Mouse (Mus musculus): ENCODE measurements around the gene Gpa33. TPM values are rescaled to one million over a fixed set of nuclear protein-coding genes. Genes with fewer than 3 reads are reported as not detected.
A peak's percentile ranks its signal among the peaks of the same experiment; 100 is the strongest.
"Not testable (repeated sequence)": the region's sequence is repeated elsewhere in the genome, so short reads cannot be mapped to it uniquely, and the experiment has no call there.

Gpa33 gene
- total and polyA plus RNA-seq, 3 experiments: not detected

DNA sequence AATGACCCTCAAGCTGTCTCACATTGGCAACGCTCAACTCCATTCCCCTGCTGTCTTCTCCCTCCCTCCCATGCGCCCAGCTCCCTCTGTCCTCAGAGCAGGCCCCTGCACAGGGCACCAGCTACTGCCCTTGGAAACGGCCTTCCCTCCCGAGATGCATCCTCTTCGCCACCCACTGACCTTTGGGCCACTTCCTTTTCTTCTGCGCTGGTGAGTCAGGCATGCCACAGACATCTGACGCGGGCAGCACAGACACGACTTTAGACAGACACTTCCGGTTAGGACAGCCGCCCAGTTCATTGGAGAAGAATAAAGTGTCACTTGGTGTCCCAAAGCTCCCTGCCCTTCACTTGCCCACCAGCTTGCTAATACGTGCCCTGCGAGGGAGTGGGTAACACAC lies 8.1 kb downstream of the Gpa33 start:
- Histone ChIP-seq H3K36me3 (ENCODE audit: control insufficient read depth, insufficient read depth, low read length) (no peaks in the 10 kb centered on the region), H3K27me3 (ENCODE audit: control insufficient read depth, insufficient read depth, low read length) (no peaks in the 10 kb centered on the region), H3K4me1 (ENCODE audit: control insufficient read depth, insufficient read depth, low read length) (no peaks in the 10 kb centered on the region), H3K79me2 (replicated peaks; ENCODE audit: control insufficient read depth, insufficient read depth, low read length) (no peaks in the 10 kb centered on the region), H3K9ac (ENCODE audit: low read depth, low read length) (no peak overlapping the region), H3K4me3 (no peak overlapping the region), H3K27ac (no peak overlapping the region)
- TF ChIP-seq CTCF (IDR thresholded peaks at IDR 0.05) (no peak), EP300 (IDR thresholded peaks at IDR 0.05; ENCODE audit: insufficient read depth, low read depth, low read length) (no peak), POLR2A (IDR thresholded peaks at IDR 0.05; ENCODE audit: insufficient read depth, low read depth, low read length) (no peak)
- WGBS: 28% methylated on average over 13 of the region's 13 CpGs
- DNase-seq: peak in 1 of 2 experiments; percentile 44
- intact Hi-C loops (cut with DNase I): no loop called here

- no peak overlapping the region for H3K4me3 ChIP-seq
- H3K27me3 ChIP-seq (ENCODE audit: control insufficient read depth, insufficient read depth, low read length): no peaks in the 10 kb centered on the region
- DNase-seq: no peak
- no peak overlapping the region for H3K9ac ChIP-seq (ENCODE audit: low read depth, low read length)
- TF ChIP-seq CTCF (IDR thresholded peaks at IDR 0.05) (no peak), POLR2A (IDR thresholded peaks at IDR 0.05; ENCODE audit: insufficient read depth, low read depth, low read length) (no peak), EP300 (IDR thresholded peaks at IDR 0.05; ENCODE audit: insufficient read depth, low read depth, low read length) (no peak)
- no peaks in the 10 kb centered on the region for H3K4me1 ChIP-seq (ENCODE audit: control insufficient read depth, insufficient read depth, low read length)
- intact Hi-C loops (cut with DNase I): no loop called here
- no peaks in the 10 kb centered on the region for H3K36me3 ChIP-seq (ENCODE audit: control insufficient read depth, insufficient read depth, low read length)
- whole genome bisulfite sequencing: 91% methylated on average over 3 of the region's 3 CpGs
- H3K79me2 ChIP-seq (replicated peaks; ENCODE audit: control insufficient read depth, insufficient read depth, low read length): no peaks in the 10 kb centered on the region
- H3K27ac ChIP-seq: no peak overlapping the region
Observed at GRCm38 (mm10) chr1:166139113-166139512, 9.1 kb downstream of the Gpa33 start.

DNA sequence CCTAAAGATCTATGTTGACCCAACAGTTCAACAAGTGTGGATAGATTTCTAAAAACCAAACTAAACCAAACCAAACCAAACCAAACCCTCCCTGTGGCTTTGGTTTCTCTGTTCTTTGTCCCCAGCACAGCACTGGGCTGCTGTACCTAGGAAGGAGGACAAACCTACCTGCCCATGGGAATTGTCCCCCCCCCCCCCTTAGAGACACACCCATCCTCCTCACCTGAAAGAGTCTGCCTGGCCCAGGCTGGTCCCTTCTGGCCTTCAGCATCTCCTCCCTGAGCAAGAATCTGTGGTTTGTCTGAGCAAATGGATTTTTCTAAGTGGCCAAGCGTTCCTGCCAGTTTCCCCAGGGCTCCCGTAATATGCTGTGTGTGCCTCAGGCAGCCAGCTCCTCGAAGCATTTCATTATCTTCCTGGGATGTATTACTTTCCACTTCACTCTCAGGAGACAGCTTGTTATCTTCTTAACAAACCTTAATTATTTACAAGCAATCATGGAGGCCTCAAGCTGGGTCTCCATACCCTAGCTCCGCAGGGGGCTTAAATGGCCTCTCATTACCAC lies 9.7 kb downstream of the Gpa33 start:
- DNase-seq: no peak
- Histone ChIP-seq H3K4me1 (ENCODE audit: control insufficient read depth, insufficient read depth, low read length) (no peaks in the 10 kb centered on the region), H3K36me3 (ENCODE audit: control insufficient read depth, insufficient read depth, low read length) (no peaks in the 10 kb centered on the region), H3K27me3 (ENCODE audit: control insufficient read depth, insufficient read depth, low read length) (no peaks in the 10 kb centered on the region), H3K79me2 (replicated peaks; ENCODE audit: control insufficient read depth, insufficient read depth, low read length) (no peaks in the 10 kb centered on the region), H3K9ac (ENCODE audit: low read depth, low read length) (no peak overlapping the region), H3K4me3 (no peak overlapping the region), H3K27ac (no peak overlapping the region)
- no peak for TF ChIP-seq POLR2A (IDR thresholded peaks at IDR 0.05; ENCODE audit: insufficient read depth, low read depth, low read length)
- intact Hi-C loops (cut with DNase I): no loop called here
- 74% methylated on average over 4 of the region's 4 CpGs for WGBS

DNA sequence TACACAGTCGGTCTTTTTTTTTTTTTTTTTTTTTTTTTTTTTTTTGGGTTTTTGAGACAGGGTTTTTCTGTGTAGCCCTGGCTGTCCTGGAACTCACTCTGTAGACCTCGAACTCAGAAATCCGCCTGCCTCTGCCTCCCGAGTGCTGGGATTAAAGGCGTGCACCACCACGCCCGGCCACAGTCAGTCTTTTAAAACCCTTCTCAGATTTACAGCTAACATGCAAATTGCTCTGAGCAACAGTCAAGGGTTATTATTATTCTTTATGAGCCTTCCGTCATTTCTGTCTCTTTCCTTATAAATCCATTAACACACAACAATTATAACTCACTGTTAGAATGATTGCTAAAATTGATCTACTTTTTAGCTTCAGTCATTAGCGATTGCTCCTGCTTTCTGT lies 11.8 kb downstream of the Gpa33 start:
- H3K4me3 ChIP-seq; H3K27me3 ChIP-seq (ENCODE audit: control insufficient read depth, insufficient read depth, low read length); intact Hi-C loops (cut with DNase I); DNase-seq; H3K79me2 ChIP-seq (replicated peaks; ENCODE audit: control insufficient read depth, insufficient read depth, low read length); H3K27ac ChIP-seq; H3K36me3 ChIP-seq (ENCODE audit: control insufficient read depth, insufficient read depth, low read length); H3K9ac ChIP-seq (ENCODE audit: low read depth, low read length); H3K4me1 ChIP-seq (ENCODE audit: control insufficient read depth, insufficient read depth, low read length): not testable (repeated sequence)
- 86% methylated on average over 9 of the region's 9 CpGs for WGBS

DNA sequence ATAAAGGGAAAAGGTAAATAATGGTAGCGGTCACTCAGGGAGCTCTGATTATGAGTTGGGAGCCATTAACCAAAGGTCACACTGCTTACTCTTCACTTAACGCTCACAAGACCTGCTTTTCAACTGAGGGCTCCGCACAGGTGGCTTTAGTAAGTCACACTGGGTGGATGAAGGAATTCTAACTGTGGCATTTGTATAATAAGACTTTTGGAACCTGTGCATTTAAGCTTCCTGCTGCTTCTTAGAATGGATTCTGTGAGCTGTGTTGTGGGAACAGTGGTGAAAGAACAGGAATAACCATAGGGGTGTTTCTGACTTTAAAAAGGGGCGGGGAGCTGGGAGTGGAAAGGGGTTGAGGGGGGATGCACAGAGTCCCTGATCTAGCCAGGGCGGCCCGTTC lies 12.3 kb downstream of the Gpa33 start:
- 79% methylated on average over 6 of the region's 6 CpGs for WGBS
- DNase-seq: no peak
- no peaks in the 10 kb centered on the region for H3K79me2 ChIP-seq (replicated peaks; ENCODE audit: control insufficient read depth, insufficient read depth, low read length)
- no peaks in the 10 kb centered on the region for H3K4me1 ChIP-seq (ENCODE audit: control insufficient read depth, insufficient read depth, low read length)
- no peak overlapping the region for H3K27ac ChIP-seq
- H3K4me3 ChIP-seq: no peak overlapping the region
- no peak for TF ChIP-seq POLR2A (IDR thresholded peaks at IDR 0.05; ENCODE audit: insufficient read depth, low read depth, low read length)
- TF ChIP-seq CTCF (IDR thresholded peaks at IDR 0.05): no peak
- no peak for TF ChIP-seq EP300 (IDR thresholded peaks at IDR 0.05; ENCODE audit: insufficient read depth, low read depth, low read length)
- no peak overlapping the region for H3K9ac ChIP-seq (ENCODE audit: low read depth, low read length)
- intact Hi-C loops (cut with DNase I): no loop called here
- no peaks in the 10 kb centered on the region for H3K27me3 ChIP-seq (ENCODE audit: control insufficient read depth, insufficient read depth, low read length)
- H3K36me3 ChIP-seq (ENCODE audit: control insufficient read depth, insufficient read depth, low read length): no peaks in the 10 kb centered on the region

GRCm38 (mm10) chr1:166146626-166147025 lies 16.6 kb downstream of the Gpa33 start:
- TF ChIP-seq CTCF (IDR thresholded peaks at IDR 0.05) (no peak), POLR2A (IDR thresholded peaks at IDR 0.05; ENCODE audit: insufficient read depth, low read depth, low read length) (no peak), EP300 (IDR thresholded peaks at IDR 0.05; ENCODE audit: insufficient read depth, low read depth, low read length) (no peak)
- no peak overlapping the region for H3K9ac ChIP-seq (ENCODE audit: low read depth, low read length)
- no peak overlapping the region for H3K4me3 ChIP-seq
- no peaks in the 10 kb centered on the region for H3K79me2 ChIP-seq (replicated peaks; ENCODE audit: control insufficient read depth, insufficient read depth, low read length)
- DNase-seq: no peak
- WGBS: 73% methylated on average over 11 of the region's 11 CpGs
- H3K4me1 ChIP-seq (ENCODE audit: control insufficient read depth, insufficient read depth, low read length): no peaks in the 10 kb centered on the region
- intact Hi-C loops (cut with DNase I): no loop called here
- no peak overlapping the region for H3K27ac ChIP-seq
- no peaks in the 10 kb centered on the region for H3K27me3 ChIP-seq (ENCODE audit: control insufficient read depth, insufficient read depth, low read length)
- no peaks in the 10 kb centered on the region for H3K36me3 ChIP-seq (ENCODE audit: control insufficient read depth, insufficient read depth, low read length)
